Mouse (Mus musculus): ENCODE measurements at regions not wholly inside any gene's neighbourhood (a gene's known extent, or its start where the extent isn't known, plus 50 kb on each side); places are given as distances from the start of the nearest gene placed in this dataset.

DNA sequence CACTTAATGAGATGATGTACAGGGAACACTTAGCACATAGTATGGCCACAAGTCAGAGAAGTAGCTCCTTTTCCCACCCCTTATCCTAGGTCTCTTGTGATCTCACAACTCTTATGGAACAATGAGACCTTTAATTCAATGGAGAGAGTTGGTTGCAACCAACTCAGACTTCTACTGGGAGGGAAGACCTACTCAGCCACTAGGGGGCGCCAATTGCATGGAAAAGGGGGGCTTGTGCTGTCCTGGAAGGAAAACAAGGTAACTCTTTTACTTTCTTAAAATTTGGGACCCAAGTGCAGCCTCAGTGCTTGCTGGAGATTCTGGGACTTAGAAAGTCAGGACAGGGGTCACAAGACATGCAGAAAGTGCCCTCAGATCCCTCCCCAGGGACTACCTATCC, 60.7 kb upstream of the Kcnj15 start:
- ATAC-seq: peak; percentile 59

DNA sequence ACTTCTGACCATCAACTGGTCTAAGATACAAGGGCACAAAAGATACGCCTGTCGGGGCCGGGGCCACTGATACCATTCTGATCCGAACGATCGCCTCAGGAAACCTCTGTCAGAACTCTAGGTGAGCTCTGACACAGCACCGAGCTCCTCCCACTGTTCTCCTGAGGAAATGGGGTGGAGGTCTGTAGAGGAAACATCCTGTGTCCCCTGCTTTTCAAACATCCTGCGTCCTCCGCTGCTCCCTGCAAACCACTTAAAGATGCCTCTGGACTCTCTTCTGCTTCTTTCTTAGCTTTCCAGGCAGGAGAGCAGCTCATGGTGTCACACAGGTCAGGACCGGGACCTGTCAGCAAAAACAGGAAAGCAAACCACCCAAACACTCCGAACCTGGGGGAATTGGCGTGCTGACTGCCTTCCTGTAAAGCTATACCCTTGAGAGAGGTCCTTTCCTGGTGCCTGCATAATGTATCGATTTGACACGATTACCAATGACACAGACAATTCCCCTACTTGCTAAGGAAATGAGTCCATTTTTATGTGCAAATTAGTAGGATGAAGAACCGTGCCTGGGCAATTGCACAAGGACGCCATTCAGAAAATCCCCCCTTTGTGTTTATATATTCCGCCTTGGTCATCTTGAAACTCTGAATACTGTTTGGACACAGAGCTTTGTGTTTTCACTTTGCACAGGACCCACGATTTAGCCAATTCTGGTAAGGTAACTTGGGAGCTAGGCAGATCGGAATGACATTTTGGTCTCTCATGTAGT, 58.4 kb upstream of the Kcnj15 start:
- peak; percentile 50 for ATAC-seq

DNA sequence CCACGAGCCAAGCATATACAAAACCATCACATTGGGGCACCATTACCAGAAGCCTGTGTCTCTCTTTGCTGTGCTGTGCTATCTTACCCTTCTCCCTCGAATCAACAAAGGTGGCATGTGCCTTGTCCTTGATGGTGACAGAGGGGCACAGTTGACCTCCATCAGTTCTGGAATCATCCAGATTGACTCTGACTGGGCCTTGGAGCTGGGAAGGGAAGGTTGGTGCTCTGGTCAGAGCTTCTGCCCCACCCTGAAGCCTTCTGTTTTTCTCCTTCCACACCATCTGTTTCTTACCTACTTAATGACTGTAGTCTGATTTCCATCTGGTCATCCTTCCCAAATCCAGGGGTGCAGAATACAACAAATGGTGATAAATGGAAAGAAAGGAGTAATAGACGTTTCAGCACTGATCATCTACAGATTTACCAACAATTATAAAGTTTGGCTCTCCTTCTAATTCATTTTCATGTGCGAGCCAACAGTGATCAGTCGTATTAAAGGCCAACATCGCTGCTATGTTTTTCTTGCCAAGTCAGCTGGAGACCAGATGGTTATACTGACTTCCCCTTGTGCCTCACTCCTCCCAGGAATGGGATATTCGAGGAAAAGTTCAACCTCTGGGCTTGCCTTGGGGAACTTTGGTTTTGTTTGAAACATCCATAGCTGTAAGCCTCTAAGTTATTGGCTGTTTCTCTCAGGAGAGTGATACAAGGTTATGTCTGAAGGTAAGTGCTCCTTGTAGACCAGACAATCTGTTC, 55.1 kb upstream of the Kcnj15 start:
- no peak for ATAC-seq

DNA sequence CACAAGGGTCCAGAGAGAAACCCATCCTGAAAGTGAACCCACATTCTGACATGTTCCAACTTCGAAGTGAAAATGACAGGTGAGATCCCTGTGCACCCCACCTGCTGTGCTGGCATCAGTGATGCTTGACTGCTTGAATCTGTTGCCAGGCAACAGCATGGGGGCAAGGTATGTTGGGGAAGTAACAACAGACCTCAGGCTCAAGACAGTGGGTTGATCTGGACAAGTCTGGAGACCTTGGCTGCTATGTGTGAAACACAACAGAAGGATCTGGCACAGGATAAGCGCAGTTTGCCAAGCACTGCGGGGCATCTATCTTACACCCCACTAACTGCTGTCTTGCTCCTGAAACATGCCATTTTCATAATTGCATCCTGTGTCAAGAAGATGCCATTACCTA, 54.3 kb upstream of the Kcnj15 start:
- ATAC-seq: no peak

DNA sequence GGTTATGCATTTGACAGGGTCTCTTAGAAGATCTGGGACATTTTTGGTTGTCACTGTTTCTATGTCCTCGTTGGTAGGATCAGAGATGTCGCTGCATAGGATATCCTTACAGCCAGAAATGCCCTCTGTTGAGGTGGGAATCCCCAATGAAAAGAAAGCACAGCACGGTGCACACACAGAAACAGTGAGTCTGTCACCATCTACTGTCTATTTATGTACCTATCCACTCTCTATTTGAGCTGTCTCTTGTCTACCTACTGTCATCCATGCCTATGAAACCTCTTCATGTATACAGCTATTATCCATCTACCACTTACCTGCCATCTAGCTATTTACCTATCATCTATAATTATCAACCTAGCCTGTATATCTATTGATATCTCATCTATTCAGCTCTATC, 53.6 kb upstream of the Kcnj15 start:
- ATAC-seq: no peak

DNA sequence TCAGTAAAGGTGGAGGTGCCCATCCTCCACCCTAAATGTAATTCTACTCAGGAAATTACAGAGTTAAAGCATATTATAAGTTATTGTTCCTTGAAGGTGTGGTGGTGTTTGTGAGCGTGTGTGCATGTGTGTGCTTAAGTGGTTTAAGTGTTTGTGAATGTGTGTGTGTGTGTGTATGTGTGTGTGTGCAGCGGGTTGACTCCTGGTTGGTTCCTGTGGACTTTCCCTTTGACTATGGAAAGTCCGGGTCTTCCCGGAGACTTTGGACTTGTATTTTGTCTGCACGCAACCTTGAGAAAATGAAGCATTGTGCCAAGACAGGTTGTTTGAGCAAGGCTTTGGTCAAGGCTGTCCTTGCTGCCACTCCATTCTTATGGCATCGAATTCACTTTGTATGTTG, 52.9 kb upstream of the Kcnj15 start:
- no peak for ATAC-seq

DNA sequence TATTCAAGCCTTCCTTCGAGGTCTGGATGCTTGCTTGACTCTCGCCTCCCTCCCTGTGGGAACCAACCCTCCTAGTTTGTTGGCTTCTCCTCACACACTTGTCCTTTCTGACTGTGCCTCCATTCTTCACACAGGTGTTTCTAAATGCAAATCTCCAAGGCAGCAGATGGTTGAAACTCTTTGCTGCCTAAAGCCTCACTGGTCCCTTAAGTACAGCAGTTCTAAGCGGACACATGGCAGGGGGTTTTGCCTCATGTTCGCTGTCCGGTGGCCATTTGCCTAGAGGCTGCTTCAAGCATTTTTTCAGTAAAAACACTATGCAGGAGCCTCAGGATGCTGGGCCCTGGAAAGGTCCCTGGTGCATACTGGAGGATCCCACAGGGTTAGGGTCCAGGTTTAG, 50.9 kb upstream of the Kcnj15 start:
- ATAC-seq: no peak

DNA sequence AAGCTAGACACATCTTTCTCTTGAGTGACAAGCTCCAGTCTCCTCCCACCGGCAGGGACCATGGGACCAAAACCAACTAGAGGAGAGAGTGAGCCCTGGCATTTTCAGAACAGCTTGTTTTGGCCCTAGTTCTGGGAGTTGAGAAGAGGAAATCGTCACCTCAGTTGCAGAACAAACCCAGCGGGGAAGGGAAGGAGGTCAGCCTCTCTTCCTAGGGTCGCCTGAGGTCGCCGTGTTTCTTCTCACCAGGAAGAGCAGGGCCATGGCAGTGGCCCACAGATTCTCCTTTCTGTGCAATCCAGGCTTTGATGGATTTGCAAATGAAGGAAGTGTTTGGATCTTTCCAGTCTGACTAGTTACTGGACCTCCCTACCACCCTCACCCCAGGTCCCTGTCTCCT, 49.8 kb upstream of the Kcnj15 start:
- no peak for ATAC-seq
